Mouse (Mus musculus) kidney, embryonic 16.5 days (tissue): ENCODE measurements around the gene Atad5. TPM values are rescaled to one million over a fixed set of nuclear protein-coding genes. Genes with fewer than 3 reads are reported as not detected.

ENCODE experiments used
- ATAC-seq: fragments of 200-750 bp; cut with Nextera tagmentation; 2 replicates; pipeline ENCODE4 v1.8.0; 2017; ENCODE audit warnings: moderate TSS enrichment; ENCODE audit not compliant: low FRiP score, low TSS enrichment
- H3K27ac ChIP-seq: fragments of 300-500 bp; sonication (generic); 2 replicates; pipeline ENCODE4 v1.5.1; 2014; ENCODE audit warnings: low read length
- H3K27me3 ChIP-seq: fragments of 300-500 bp; sonication (generic); 2 replicates; pipeline ENCODE4 v1.6.1; 2014; ENCODE audit warnings: low read length, control low read depth, mixed read lengths; ENCODE audit not compliant: insufficient read depth
- H3K36me3 ChIP-seq: fragments of 300-500 bp; sonication (generic); 2 replicates; pipeline ENCODE4 v1.6.1; 2014; ENCODE audit warnings: low read length, control low read depth, mixed read lengths; ENCODE audit not compliant: insufficient read depth
- H3K4me1 ChIP-seq: fragments of 300-500 bp; sonication (generic); 2 replicates; pipeline ENCODE4 v1.6.1; 2014; ENCODE audit warnings: low read length, control low read depth, mixed read lengths; ENCODE audit not compliant: insufficient read depth
- H3K4me2 ChIP-seq: fragments of 300-500 bp; sonication (generic); replicated peaks from 2 replicates; pipeline ENCODE4 v1.6.1; 2014; ENCODE audit warnings: low read depth, low read length
- H3K4me3 ChIP-seq: fragments of 300-500 bp; sonication (generic); 2 replicates; pipeline ENCODE4 v1.5.1; 2014; ENCODE audit warnings: mild to moderate bottlenecking, low read length
- H3K9ac ChIP-seq: fragments of 300-500 bp; sonication (generic); replicated peaks from 2 replicates; pipeline ENCODE4 v1.6.1; 2014; ENCODE audit warnings: low read length
- H3K9me3 ChIP-seq: fragments of 300-500 bp; sonication (generic); 2 replicates; pipeline ENCODE4 v1.6.1; 2016; ENCODE audit warnings: low read length, control low read depth
- WGBS: fragments of 180-500 bp; shearing (Covaris S2); extraction: QIAGEN DNeasy Blood & Tissue Kit; methylation state at CpG from one replicate; pipeline ENCODE4 v1.1.7; 2014; 5-methylcytosine and 5-hydroxymethylcytosine counted together
- polyA plus RNA-seq: library from polyadenylated mRNA; unstranded; fragments of >200 nt; fragmentation: Nextera tagmentation; extraction: Ambion mirVana; gene quantifications from 2 replicates; pipeline ENCODE4 v1.2.1, GENCODE M21; 2015

The Atad5 gene
- polyA plus RNA-seq = 8.3 and 10.5 TPM in 2 replicates

GRCm38 (mm10) chr11:80088917-80089816 lies at the start of gene Atad5:
Gene Atad5, plus strand, starts transcription at chr11:80089400.
- Histone ChIP-seq H3K4me3 (peak within 1 kb of the TSS; percentile 68), H3K27me3 (no peaks in the 10 kb centered on the region), H3K4me1 (peaks cover 8% of the 10 kb centered on the region; the same call in 1 of the 2 replicates), H3K36me3 (no peaks in the 10 kb centered on the region), H3K9ac (peak within 1 kb of the TSS; percentile 87), H3K4me2 (peak within 1 kb of the TSS; percentile 74), H3K9me3 (no peaks in the 10 kb centered on the region), H3K27ac (no peak within 1 kb of the TSS; the same call in 1 of the 2 replicates)
- WGBS = 5% methylated on average over 57 of the region's 57 CpGs
- ATAC-seq = peak; percentile 69

- ATAC-seq = no peak
- Histone ChIP-seq H3K9me3 (no peaks in the 10 kb centered on the region), H3K36me3 (no peaks in the 10 kb centered on the region), H3K4me3 (no peak overlapping the region), H3K27ac (no peak overlapping the region), H3K4me2 (no peak overlapping the region), H3K4me1 (no peaks in the 10 kb centered on the region), H3K27me3 (no peaks in the 10 kb centered on the region), H3K9ac (no peak overlapping the region)
- WGBS = 55% methylated on average over 10 of the region's 10 CpGs
These were observed 46.4 kb upstream of the Atad5 start for GRCm38 (mm10) chr11:80042615-80043418.

- H3K4me3 ChIP-seq = no peak overlapping the region
- no peak overlapping the region for H3K27ac ChIP-seq
- H3K4me2 ChIP-seq = no peak overlapping the region
- no peak for ATAC-seq
- H3K36me3 ChIP-seq = 0 out of 2 replicates have a peak, but pooled peaks cover 4% of the 10 kb centered on the region
- H3K27me3 ChIP-seq = no peaks in the 10 kb centered on the region
- WGBS = 88% methylated on average over 8 of the region's 8 CpGs
- no peaks in the 10 kb centered on the region for H3K4me1 ChIP-seq
- H3K9ac ChIP-seq = no peak overlapping the region
- no peaks in the 10 kb centered on the region for H3K9me3 ChIP-seq
These were observed 45.8 kb upstream of the Atad5 start for GRCm38 (mm10) chr11:80043419-80043817.

- 0 out of 2 replicates have a peak, but pooled peaks have one; percentile 42 for ATAC-seq
- Histone ChIP-seq H3K27me3 (no peaks in the 10 kb centered on the region), H3K4me2 (no peak overlapping the region), H3K4me1 (peaks cover 7% of the 10 kb centered on the region; the same call in 1 of the 2 replicates), H3K36me3 (0 out of 2 replicates have a peak, but pooled peaks cover 5% of the 10 kb centered on the region), H3K9me3 (no peaks in the 10 kb centered on the region), H3K27ac (no peak overlapping the region), H3K4me3 (no peak overlapping the region), H3K9ac (no peak overlapping the region)
- 49% methylated on average over 7 of the region's 7 CpGs for WGBS
These were observed 42.3 kb upstream of the Atad5 start for GRCm38 (mm10) chr11:80046856-80047255.

GRCm38 (mm10) chr11:80050088-80050487 lies 39.1 kb upstream of the Atad5 start:
- H3K4me1 ChIP-seq = peaks cover 15% of the 10 kb centered on the region; the same call in 1 of the 2 replicates
- H3K27ac ChIP-seq = no peak overlapping the region
- peaks cover 10% of the 10 kb centered on the region; the same call in 1 of the 2 replicates for H3K36me3 ChIP-seq
- H3K27me3 ChIP-seq = no peaks in the 10 kb centered on the region
- ATAC-seq = peak; percentile 71
- H3K4me2 ChIP-seq = no peak overlapping the region
- WGBS = 29% methylated on average over 2 of the region's 2 CpGs
- no peaks in the 10 kb centered on the region for H3K9me3 ChIP-seq
- H3K4me3 ChIP-seq = no peak overlapping the region
- no peak overlapping the region for H3K9ac ChIP-seq

- Histone ChIP-seq H3K9me3 (no peaks in the 10 kb centered on the region), H3K4me1 (peaks cover 15% of the 10 kb centered on the region; the same call in 1 of the 2 replicates), H3K4me3 (no peak overlapping the region), H3K27me3 (no peaks in the 10 kb centered on the region), H3K36me3 (peaks cover 27% of the 10 kb centered on the region), H3K9ac (no peak overlapping the region), H3K4me2 (no peak overlapping the region), H3K27ac (peak overlapping the region; percentile 36; the same call in 1 of the 2 replicates)
- WGBS = 34% methylated on average over 7 of the region's 7 CpGs
- ATAC-seq = 0 out of 2 replicates have a peak, but pooled peaks have one; percentile 42
These were observed 36.7 kb upstream of the Atad5 start for GRCm38 (mm10) chr11:80052456-80052855.

GRCm38 (mm10) chr11:80053171-80053570 lies 36.0 kb upstream of the Atad5 start:
- Histone ChIP-seq H3K27me3 (no peaks in the 10 kb centered on the region), H3K4me3 (no peak overlapping the region), H3K9me3 (no peaks in the 10 kb centered on the region), H3K36me3 (peaks cover 33% of the 10 kb centered on the region), H3K9ac (no peak overlapping the region), H3K4me1 (peaks cover 15% of the 10 kb centered on the region; the same call in 1 of the 2 replicates), H3K4me2 (no peak overlapping the region), H3K27ac (peak overlapping the region; percentile 10; the same call in 1 of the 2 replicates)
- no peak for ATAC-seq
- WGBS = 68% methylated on average over 5 of the region's 5 CpGs

GRCm38 (mm10) chr11:80054659-80055058 lies 34.5 kb upstream of the Atad5 start:
- H3K27me3 ChIP-seq = no peaks in the 10 kb centered on the region
- no peak overlapping the region for H3K27ac ChIP-seq
- WGBS = 60% methylated on average over 4 of the region's 4 CpGs
- H3K4me3 ChIP-seq = no peak overlapping the region
- no peak overlapping the region for H3K4me2 ChIP-seq
- ATAC-seq = no peak
- no peak overlapping the region for H3K9ac ChIP-seq
- peaks cover 15% of the 10 kb centered on the region; the same call in 1 of the 2 replicates for H3K4me1 ChIP-seq
- peaks cover 33% of the 10 kb centered on the region for H3K36me3 ChIP-seq
- H3K9me3 ChIP-seq = no peaks in the 10 kb centered on the region

GRCm38 (mm10) chr11:80056141-80056540 lies 33.1 kb upstream of the Atad5 start:
- Histone ChIP-seq H3K4me1 (peaks cover 8% of the 10 kb centered on the region; the same call in 1 of the 2 replicates), H3K9me3 (no peaks in the 10 kb centered on the region), H3K4me2 (no peak overlapping the region), H3K36me3 (peaks cover 38% of the 10 kb centered on the region), H3K4me3 (no peak overlapping the region), H3K27ac (no peak overlapping the region), H3K9ac (no peak overlapping the region), H3K27me3 (no peaks in the 10 kb centered on the region)
- 88% methylated on average over 9 of the region's 9 CpGs for WGBS
- no peak for ATAC-seq
